Mouse (Mus musculus): ENCODE measurements around the gene Slc30a10. TPM values are rescaled to one million over a fixed set of nuclear protein-coding genes. Genes with fewer than 3 reads are reported as not detected.

Gene Slc30a10
- total RNA-seq, 2 experiments from 2014 or later = 8.7 to 9.7 TPM

DNA sequence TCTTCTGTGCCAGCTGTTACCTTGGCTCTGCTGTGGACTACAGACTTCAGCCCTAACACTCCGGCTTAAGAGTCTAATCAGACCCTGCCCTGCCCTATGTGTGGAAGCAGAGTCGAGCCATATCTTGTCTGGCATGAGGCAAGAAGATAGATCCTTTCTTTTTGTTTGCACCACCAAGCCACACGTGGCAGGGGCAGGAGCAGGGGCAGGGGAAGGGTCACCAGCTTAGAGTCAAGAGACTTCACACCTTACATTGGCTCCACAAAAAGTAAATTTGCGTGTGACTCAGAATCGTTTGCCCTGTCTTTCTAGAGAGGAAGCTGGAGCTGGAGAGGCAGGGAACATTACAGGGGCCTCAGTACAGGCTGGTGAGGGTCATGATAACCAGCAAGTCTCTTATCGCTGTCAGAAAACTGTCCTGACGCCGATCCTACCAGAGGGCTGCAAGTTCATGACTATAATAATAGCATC, 14.9 kb downstream of the Slc30a10 start:
- DNase-seq = no peak

DNA sequence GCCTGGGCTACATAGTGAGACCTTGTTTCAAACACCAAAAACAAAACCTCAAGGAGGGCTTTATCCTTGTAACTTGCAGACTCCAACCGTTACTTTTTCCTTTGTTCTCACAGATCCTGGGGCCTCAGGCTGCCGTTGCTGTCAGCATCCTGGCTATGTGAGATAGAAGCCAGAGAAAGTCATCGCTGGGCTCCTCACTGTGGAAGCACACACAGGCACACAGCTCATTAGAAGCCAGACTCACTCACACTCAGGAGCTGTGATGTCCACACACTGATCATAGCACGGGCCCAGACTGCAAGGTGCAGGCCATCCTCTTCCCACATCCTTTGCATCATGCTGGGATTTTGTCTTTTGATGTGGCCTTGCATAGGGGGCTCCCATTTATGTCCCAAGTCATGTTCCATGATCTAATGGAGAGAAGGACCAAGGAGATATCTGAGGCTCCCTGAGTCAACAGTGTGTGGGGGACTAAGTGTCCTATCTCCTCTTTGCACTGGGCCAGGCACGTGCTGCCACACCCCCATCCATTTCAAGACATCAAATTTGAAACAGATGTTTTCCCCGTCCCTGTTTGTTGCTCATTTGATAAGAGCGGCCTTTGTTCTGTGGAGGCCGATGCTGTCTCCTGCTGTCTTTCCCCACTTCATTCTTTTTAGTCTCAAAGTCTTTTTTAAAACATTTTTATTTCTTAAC, 17.5 kb downstream of the Slc30a10 start:
- DNase-seq = no peak

DNA sequence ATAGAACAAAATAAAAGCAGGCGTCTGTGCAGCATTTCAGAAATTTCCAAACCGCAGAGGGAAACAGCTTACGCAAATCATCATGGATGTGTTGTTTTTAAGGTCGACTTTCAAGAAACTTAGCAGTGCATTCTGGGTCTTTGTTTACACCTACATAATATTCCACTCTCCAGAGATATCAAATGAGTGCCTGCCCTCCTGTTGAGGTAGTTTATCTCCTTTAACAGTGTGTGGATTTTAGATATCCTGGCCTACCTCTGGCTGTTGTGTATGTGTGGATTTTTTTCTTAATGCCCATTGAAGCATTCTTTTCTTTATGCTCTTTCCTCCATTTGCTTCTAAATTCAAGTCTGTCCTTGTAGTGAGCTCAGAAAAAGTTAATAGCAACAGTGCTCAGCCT, 18.1 kb downstream of the Slc30a10 start:
- DNase-seq = no peak

DNA sequence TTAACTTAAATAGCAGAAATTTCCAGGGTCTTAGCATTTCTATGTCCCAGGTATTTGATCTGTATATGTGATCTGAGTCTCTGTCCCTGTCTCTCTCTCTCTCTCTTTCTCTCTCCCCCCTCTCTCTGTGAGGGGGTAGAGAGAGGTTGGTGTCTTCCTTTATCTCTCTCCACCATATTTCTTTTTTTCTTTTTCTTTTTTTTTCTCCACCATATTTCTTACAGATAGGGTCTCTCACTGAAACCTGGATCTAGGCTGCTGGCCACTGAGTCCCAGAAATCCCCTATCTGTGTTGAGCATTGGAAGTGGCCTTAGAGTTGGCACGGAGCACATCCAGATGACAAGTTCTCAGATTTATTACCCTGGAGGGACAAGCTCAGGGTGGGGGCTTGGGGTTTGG, 18.8 kb downstream of the Slc30a10 start:
- DNase-seq = no peak

DNA sequence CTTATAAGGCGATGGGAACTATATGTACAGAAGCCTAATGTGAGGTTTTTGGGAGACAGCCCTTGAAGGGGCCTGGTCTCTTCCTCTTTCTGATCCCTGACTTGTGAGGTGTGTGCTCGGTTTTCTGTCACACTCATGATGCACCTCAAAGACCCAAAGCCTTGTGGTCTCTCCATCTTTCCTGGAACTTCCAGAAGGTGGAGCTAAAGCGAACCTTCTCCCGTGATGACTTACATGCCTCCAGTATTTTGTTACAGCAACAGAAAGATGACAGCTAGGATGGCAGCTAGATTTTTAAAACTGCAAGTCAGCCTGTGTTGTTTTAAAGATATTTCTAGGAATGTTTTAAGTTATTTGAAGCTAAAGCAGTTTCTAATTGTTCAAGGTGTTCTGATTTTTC, 25.2 kb downstream of the Slc30a10 start:
- no peak for DNase-seq

DNA sequence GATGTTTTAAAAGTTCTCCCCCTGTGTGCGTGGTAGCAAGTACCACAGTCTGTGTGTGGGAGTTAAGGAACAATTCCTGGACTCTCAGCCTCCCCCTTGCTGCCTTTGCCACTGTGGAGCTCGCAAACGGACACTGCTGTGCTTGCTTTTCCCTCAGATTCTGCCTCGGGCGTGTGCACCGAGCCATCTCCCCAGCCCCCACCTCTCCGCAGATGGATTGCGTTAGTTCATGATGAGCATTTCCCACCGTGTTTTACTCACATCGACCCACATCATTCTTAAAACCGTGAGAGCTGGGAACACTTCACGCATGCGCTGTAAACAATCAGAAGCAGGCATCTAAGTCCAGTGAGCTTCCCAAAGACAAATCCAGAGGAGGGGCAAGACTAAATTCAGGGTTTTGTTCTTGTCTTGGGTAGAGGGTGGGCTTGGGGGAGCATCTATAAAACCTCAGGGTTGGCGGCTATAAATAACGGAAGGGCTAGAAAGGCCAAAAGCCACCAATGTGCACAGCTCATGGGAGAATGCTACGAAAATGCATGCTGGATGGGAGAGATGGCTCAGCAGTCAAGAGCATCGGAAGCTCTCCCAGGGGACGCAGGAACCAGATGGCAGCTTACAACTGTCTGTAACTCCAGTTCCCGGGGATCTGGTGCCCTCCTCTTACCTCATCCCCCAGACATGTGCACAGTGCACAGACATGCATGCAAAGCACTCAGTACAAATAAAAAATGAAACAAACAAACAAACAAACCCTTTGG, 27.5 kb downstream of the Slc30a10 start:
- DNase-seq = peak; percentile 46 to 47

DNA sequence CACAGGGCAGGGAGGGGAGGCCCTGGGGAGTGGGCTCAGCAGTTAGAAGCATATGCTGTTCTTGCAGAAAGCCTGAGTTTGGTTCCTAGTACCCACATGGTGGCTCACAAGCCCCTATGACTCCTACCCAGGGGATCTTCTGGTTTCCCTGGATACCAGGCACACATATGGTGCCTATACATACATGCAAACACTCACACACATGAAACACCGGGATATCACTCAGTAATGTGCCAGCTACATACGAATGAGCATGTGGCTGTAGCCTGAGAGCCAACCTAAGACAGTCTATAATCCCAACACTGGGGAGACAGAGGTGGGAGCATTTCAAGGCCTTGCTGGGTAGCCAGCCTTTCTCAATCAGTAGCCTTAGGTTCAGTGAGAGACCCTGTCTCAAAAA, 28.1 kb downstream of the Slc30a10 start:
- DNase-seq = no peak

DNA sequence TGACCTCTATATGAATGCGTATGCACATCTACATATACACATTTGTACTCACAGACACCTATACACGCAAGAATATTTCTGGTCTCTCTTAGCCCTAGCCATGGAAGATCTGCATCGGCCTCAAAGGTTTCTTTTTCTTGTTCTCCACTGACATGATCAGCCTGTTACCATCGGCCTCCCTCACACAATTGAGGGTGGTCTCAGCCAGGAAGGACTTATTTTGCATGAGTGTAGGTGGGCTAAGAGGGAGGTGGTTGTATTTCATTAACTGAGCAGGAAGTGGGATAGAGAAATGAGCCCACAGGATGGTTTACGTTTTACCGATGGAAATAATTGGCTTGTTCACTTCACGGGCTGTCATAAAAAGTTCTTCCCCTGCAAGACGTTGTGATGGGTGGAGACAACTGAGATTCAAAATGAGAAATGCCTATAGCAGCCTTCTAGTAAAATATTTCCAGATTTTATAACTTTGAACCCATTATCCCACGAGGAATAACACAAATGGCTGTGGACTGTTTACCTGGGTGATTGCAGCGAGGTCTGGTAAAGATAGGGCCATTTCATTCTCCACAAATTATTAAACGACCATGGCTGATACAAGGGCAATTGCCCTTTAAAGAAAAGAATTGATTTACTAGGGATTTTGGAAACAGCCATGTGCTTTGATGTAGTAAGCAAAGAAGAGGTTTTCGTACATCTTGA, 28.9 kb downstream of the Slc30a10 start:
- no peak for DNase-seq

DNA sequence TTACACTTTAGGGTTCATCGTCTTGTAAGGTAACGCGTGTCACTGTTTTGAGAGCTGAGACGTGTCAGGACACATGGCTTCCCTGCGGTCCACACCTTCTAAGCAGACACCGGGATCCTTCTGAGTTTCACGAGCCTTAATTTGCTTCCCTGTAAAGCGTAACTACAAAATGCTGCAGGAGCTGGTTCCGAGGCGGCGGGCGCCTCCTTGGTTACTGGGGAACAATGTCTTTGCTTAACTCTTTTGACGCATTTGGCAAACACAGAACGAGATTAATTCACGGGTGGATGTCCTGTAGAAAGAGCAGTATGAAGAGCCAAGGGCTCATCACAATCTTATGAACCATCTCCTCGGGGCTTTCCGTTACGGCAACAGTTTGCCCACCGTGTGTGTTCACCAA, 29.6 kb downstream of the Slc30a10 start:
- no peak for DNase-seq

DNA sequence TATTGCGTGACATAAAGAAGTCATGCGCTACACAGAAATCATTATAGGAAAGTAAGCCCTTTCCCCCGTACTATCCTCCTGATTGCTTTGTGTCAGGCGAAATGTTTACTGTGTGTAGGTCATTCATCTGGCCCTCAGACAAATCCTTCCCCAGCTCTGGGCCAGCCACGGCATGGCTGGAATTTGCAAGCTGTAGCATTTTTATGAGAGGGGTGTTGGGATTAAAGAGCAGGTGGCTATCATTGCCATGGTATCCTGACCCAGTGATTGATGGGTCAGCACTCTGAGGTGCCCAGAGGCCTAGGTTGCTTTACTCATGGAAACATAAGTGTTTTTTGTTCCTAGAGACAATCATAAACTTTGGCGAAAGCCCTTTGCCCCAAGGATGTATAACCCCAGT, 35.2 kb downstream of the Slc30a10 start:
- DNase-seq = no peak

DNA sequence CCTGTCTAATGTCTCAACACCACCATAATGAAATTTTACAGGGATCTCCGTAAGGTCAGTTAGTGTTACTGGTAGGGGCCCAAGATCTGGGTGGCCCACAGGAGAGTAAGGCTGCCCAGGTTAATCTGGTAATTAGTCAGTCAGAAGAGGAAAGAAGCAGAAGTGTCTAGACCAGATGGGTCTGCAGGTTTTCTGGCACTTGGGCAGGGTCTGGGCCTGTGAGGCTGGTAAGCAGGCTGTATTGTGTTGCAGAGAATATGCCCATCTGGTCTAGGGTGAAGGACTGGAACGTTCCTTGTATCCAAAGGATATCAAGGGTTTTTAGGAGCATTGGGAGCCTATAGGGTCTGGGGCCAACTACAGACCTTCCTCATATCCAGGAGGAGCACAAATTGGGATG, 36.0 kb downstream of the Slc30a10 start:
- no peak for DNase-seq

DNA sequence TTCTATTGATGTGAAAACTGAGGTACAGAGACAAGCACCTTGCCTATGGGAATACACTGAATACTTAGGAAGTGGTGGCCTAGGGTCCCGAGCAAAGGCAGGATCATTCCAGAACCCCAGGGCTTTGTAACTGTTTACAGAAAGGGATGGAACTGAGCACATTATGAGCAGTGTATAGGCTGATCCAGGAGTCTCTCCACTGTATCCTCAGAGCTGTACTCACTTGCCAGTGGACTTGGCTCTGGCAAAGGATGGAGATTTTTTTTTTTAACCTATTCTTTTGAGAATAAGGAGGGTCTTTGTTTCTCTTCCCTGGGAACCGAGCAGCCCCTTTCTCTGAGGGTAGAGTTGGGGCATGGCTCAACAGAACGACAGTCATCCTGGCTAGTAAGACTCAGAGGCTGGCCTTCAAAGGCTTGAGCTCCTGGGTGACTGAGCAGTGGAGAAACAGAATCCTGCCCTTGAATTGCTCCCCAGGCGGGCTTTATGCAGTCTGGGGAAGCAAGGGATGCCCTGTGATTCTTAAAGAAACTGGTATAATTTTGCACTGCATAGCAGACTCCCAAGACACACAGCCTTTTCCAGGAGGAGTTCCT, 38.9 kb downstream of the Slc30a10 start:
- DNase-seq = peak in 1 of 2 experiments; percentile 20

DNA sequence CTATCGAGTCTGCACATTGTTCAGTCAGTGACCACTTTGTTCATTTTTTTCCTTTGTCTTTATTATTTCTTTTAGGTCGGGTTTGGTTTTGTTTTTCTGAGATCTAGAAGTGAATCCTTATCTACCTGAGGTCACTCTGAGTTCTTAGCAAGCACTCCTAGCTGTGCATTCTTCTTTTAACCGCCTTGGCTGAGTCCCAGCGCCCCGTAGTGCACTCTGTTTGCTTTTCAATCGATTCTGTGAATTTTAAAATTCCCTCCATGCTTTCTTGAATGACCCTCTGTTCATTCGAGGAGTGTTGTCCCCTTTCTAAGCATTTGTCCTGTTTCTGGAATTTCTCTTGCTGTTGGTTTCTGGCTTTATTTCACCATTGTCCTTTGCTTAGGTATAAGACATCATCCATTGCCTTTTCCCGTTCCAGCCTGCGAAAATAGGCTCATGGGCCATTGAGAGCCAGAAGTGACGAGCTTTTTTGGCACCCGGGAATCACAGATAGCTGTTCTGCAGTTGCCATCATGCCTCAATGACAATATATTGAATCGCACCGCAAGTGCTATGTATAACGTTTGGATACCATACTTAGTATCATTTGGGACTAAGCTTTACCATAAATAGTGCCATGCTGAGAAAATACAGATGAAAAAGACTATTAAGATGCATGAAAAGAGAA, 42.3 kb downstream of the Slc30a10 start:
- DNase-seq = no peak

DNA sequence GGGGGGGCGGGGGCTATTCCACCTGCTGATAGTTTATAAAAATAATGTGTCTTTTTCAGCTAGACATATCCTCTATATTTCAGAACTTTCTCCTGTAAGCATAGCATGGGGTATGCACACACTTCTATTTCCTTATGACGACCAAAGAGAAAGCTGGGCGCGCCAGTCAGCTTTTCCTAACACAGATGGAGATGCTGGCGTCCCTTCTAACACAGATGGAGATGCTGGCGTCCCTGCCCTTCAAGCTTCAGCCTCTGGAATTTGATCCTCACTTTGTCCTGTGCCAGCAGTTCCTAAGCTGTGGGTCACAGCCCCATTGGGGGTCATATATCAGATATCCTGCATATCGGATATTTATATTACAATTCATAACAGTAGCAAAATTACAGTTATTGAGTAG, 46.0 kb downstream of the Slc30a10 start:
- DNase-seq = no peak

DNA sequence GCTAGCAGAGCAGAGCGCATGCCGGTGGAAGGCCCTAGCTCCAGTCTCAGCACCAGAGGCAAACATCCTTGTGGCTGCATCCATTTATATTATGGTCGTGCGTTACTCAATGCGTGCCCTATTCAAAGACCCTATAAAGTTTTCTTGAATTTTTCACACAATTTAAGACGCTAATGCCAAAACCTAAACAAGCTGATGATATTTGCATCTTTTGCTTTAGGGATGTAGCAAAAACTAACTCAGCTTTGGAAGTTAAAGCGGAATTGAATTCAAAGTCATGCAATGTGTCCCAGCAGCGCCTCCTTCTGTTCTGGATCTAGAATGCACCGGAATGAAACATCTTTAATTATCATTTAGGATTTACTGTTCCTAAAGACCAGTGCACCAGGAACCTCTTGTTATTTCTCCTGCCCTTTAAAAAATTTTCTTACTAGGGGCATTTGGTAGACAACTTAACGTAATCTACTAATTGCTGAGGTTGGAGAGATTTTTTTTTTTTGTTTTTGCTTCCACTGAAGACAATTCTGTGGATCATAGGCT, 47.2 kb downstream of the Slc30a10 start:
- DNase-seq = peak in 1 of 2 experiments; percentile 38

DNA sequence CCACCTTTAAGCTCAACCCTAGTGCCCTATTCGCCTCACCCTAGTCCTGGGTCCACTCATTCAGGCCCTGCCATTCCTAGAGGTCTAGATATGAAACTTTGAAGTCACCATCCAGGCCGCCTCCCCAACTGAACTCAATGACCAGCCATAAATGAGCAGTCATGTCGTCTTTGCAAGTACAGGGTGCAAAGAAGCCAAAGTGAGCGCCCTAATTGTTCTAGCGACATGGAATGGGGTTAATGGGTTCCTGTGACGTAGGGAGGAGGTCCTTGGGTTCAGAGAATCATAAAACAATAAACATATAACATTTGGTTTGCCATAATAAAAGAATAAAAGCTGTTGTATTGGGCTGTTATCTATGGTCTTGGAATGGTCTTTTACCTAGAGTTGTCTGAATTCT, 47.9 kb downstream of the Slc30a10 start:
- no peak for DNase-seq

DNA sequence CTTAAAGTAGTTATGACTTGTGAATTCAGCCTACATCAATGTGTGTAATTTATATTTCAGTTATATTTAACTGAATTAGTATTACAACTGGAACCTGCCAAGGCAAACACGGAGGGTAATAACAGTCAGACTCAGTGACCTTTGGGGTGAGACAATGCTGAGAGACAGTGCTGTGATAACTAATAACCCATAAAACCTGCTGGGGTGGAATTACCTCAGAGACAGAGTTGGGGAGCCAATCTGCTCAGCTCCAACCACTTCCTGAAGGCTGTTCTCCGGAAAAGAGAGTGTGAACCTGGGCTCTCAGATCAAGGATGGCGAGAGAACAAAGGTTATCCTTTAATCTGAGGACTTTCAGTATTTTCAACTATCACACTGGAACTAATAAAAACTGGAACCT, 54.4 kb downstream of the Slc30a10 start:
- DNase-seq = no peak

DNA sequence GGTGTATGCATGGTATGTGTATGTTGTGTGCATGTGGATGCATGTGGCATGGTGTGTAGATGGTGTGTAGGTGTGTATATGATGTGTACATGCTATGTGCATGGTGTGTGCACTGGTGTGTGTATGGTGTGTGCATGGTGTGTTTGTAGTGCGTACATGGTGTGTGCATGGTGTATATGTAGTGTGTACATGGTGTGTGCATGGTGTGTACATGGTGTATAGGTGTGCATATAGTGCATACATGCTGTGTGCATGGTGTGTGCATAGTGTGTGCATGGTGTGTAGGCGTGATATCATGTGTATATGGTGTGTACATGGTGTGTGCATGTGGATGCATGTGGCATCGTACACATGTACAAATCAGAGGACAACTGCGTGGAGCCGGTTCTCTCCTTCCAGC, 56.7 kb downstream of the Slc30a10 start:
- no peak for DNase-seq

DNA sequence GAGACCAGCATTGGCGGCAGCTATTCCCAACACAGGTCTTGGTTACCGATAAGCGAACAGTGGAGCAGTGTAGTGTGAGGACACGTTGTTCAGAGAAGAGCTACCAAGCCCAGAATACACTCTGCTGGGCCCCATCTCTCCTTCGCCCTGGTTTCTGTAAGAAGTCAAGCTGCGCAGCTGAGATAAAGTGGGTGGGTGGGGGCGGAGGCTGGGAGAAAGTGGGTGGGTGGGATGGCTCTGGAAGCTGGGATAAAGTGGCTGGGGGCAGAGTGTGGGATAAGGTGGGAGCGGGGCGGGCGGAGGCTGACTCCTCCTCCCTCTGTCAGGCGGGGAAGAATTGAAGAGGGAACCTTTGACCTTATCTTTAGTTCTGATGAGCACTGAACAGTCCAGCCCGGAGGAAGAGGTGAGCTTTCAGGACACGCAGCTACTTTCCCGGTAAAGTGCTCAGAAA, 60.9 kb downstream of the Slc30a10 start:
- no peak for DNase-seq

DNA sequence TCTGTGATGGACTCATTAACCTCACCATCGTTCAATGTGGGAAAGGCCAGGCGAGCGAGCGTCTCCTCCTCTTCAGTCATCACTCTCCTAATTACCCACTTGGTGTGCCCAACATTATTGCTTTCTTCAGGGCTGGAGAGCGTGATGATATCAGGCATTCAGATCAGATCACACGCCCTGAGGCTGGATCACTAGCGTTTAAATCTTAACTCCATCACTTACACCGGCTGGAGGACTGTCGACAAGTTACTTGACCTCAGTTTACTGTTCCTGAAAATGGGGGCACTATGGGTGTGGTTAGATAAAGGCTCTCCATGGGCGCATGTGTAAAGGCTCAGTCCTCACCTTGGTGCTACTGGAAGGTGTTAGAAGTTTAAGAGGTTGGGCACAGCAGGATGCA, 61.4 kb downstream of the Slc30a10 start:
- DNase-seq = no peak

DNA sequence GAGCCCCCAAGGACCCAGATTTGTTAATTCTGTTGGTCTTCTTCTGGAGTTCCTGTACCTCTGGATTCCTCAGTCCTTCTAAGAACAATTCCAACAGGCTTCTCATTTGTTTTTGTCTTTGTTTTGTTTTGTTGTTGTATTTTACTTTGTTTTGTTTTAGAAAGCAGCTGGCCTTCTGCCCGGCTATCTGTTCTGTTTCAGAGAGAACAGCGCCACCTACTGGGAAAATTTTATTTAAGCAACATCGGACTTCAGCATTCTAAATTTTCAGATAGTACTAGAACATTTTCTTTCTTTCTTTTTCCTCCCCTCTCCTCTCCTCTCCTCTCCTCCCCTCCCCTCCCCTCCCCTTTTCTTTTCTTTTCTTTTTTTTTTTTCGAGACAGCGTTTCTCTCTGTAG, 62.9 kb downstream of the Slc30a10 start:
- DNase-seq = no peak
